Mouse (Mus musculus) heart, embryonic 15.5 days (tissue): ENCODE data around the gene Vmp1. TPM values are rescaled to one million over a fixed set of nuclear protein-coding genes. Genes with fewer than 3 reads are reported as not detected.

Source experiments
- ATAC-seq: fragments of 200-750 bp; cut with Nextera tagmentation; replicated peaks from 2 replicates; pipeline ENCODE4 v1.8.0; 2017; ENCODE audit warnings: low read depth, moderate TSS enrichment; ENCODE audit not compliant: insufficient number of reproducible peaks, insufficient read depth, low FRiP score
- H3K27ac ChIP-seq: fragments of 300-500 bp; sonication (generic); 2 replicates; pipeline ENCODE4 v1.5.1; 2015; ENCODE audit warnings: mild to moderate bottlenecking, inconsistent platforms
- H3K27me3 ChIP-seq: fragments of 300-500 bp; sonication (generic); 2 replicates; pipeline ENCODE4 v1.6.1; 2015; ENCODE audit warnings: inconsistent platforms
- H3K36me3 ChIP-seq: fragments of 300-500 bp; sonication (generic); 2 replicates; pipeline ENCODE4 v1.6.1; 2015; ENCODE audit warnings: mild to moderate bottlenecking, inconsistent platforms
- H3K4me1 ChIP-seq: fragments of 300-500 bp; sonication (generic); replicated peaks from 2 replicates; pipeline ENCODE4 v1.6.1; 2015; ENCODE audit warnings: inconsistent platforms
- H3K4me2 ChIP-seq: fragments of 300-500 bp; sonication (generic); 2 replicates; pipeline ENCODE4 v1.6.1; 2015; ENCODE audit warnings: inconsistent platforms, mild to moderate bottlenecking, moderate library complexity
- H3K4me3 ChIP-seq: fragments of 300-500 bp; sonication (generic); 2 replicates; pipeline ENCODE4 v1.5.1; 2015; ENCODE audit warnings: mild to moderate bottlenecking, inconsistent platforms
- H3K9ac ChIP-seq: fragments of 300-500 bp; sonication (generic); 2 replicates; pipeline ENCODE4 v1.6.1; 2015; ENCODE audit warnings: mild to moderate bottlenecking, inconsistent platforms
- H3K9me3 ChIP-seq: fragments of 300-500 bp; sonication (generic); replicated peaks from 2 replicates; pipeline ENCODE4 v1.6.1; 2016; ENCODE audit warnings: inconsistent platforms
- WGBS: fragments of 180-500 bp; shearing (Covaris S2); methylation state at CpG from one replicate; pipeline ENCODE4 v1.1.7; 2015; ENCODE audit warnings: mixed read lengths; 5-methylcytosine and 5-hydroxymethylcytosine counted together
- microRNA counts: library from miRNA; unstranded; fragments of <30 nt; microRNA quantifications from one replicate; lab custom pipeline; 2016
- microRNA-seq: library from miRNA; unstranded; fragments of <30 nt; microRNA quantifications from one replicate; pipeline ENCODE4, GENCODE M21; 2016
- polyA plus RNA-seq: library from polyadenylated mRNA; unstranded; fragments of >200 nt; fragmentation: Nextera tagmentation; extraction: Ambion mirVana; gene quantifications from 2 replicates; pipeline ENCODE4 v1.2.1, GENCODE M21; 2015

The Vmp1 gene
- polyA plus RNA-seq, 1 experiment from 2014 or later: 74.3 TPM

- Histone ChIP-seq H3K4me3 (peak overlapping the region; percentile 84), H3K4me1 (peaks cover 29% of the 10 kb centered on the region), H3K27ac (peak overlapping the region; percentile 85), H3K9me3 (no peaks in the 10 kb centered on the region), H3K4me2 (peak overlapping the region; percentile 65), H3K27me3 (no peaks in the 10 kb centered on the region), H3K9ac (peak overlapping the region; percentile 93), H3K36me3 (peaks cover 2% of the 10 kb centered on the region)
- under 1% methylated on average over 50 of the region's 50 CpGs for WGBS
- ATAC-seq: peak; percentile 61
These were observed 139.5 kb downstream of the Vmp1 start for GRCm38 (mm10) chr11:86543960-86544638.

- no peak for ATAC-seq
- Histone ChIP-seq H3K9ac (peak overlapping the region; percentile 6), H3K9me3 (no peaks in the 10 kb centered on the region), H3K27me3 (no peaks in the 10 kb centered on the region), H3K4me2 (peak overlapping the region; percentile 65), H3K4me3 (peak overlapping the region; percentile 84; the same call in 1 of the 2 replicates), H3K4me1 (peaks cover 26% of the 10 kb centered on the region), H3K36me3 (no peaks in the 10 kb centered on the region), H3K27ac (peak overlapping the region; percentile 39; the same call in 1 of the 2 replicates)
- 70% methylated on average over 1 of the region's 1 CpGs for WGBS
These were observed 140.8 kb downstream of the Vmp1 start for GRCm38 (mm10) chr11:86542851-86543250.

GRCm38 (mm10) chr11:86540476-86540845 lies 143.2 kb downstream of the Vmp1 start:
- H3K4me3 ChIP-seq: no peak overlapping the region
- no peak overlapping the region for H3K9ac ChIP-seq
- no peak overlapping the region for H3K27ac ChIP-seq
- no peaks in the 10 kb centered on the region for H3K9me3 ChIP-seq
- peaks cover 18% of the 10 kb centered on the region for H3K4me1 ChIP-seq
- no peaks in the 10 kb centered on the region for H3K36me3 ChIP-seq
- no peak for ATAC-seq
- 86% methylated on average over 2 of the region's 2 CpGs for WGBS
- H3K4me2 ChIP-seq: no peak overlapping the region
- H3K27me3 ChIP-seq: no peaks in the 10 kb centered on the region

GRCm38 (mm10) chr11:86539716-86540475 lies 143.7 kb downstream of the Vmp1 start:
- Histone ChIP-seq H3K36me3 (no peaks in the 10 kb centered on the region), H3K27ac (no peak overlapping the region), H3K4me2 (no peak overlapping the region), H3K27me3 (no peaks in the 10 kb centered on the region), H3K9ac (no peak overlapping the region), H3K4me3 (no peak overlapping the region), H3K9me3 (no peaks in the 10 kb centered on the region), H3K4me1 (peaks cover 18% of the 10 kb centered on the region)
- WGBS: 76% methylated on average over 6 of the region's 6 CpGs
- ATAC-seq: no peak

- Histone ChIP-seq H3K4me3 (no peak overlapping the region), H3K4me2 (no peak overlapping the region), H3K27me3 (no peaks in the 10 kb centered on the region), H3K4me1 (peaks cover 18% of the 10 kb centered on the region), H3K9ac (no peak overlapping the region), H3K36me3 (peaks cover 4% of the 10 kb centered on the region; the same call in 1 of the 2 replicates), H3K27ac (no peak overlapping the region), H3K9me3 (no peaks in the 10 kb centered on the region)
- ATAC-seq: no peak
- 90% methylated on average over 4 of the region's 4 CpGs for WGBS
These were observed 144.8 kb downstream of the Vmp1 start for GRCm38 (mm10) chr11:86538786-86539185.

- H3K27me3 ChIP-seq: no peaks in the 10 kb centered on the region
- H3K4me1 ChIP-seq: no peaks in the 10 kb centered on the region
- no peak for ATAC-seq
- peaks cover 34% of the 10 kb centered on the region for H3K36me3 ChIP-seq
- H3K9ac ChIP-seq: no peak overlapping the region
- H3K4me3 ChIP-seq: no peak overlapping the region
- H3K27ac ChIP-seq: no peak overlapping the region
- WGBS: 88% methylated on average over 5 of the region's 5 CpGs
- H3K4me2 ChIP-seq: no peak overlapping the region
- no peaks in the 10 kb centered on the region for H3K9me3 ChIP-seq
These were observed 149.3 kb downstream of the Vmp1 start for GRCm38 (mm10) chr11:86534201-86534910.

MicroRNAs encoded within 50 kb of the gene (microRNA counts, 519-probe panel; counts per million panel counts)
- 4,109 counts per million, percentile 92 among the panel's probes with 10 or more counts for microRNA mmu-miR-21 (lab: Ali Mortazavi, UCI)

Small RNA genes lying within 50 kb of the gene (microRNA-seq; reads per million reads assigned to microRNA genes)
- gene Mir21a: 19,268 reads per million, percentile 97 among the genes with 10 or more reads in this experiment

Other genes with a start within 250 kb of the Vmp1 start
- gene Rnft1, start 199.2 kb downstream of the Vmp1 start, polyA plus RNA-seq: 41.7 and 45.0 TPM in 2 replicates
- gene Rps6kb1, start 139.0 kb downstream of the Vmp1 start, polyA plus RNA-seq: 38.4 and 44.1 TPM in 2 replicates
- gene Tubd1, start 138.8 kb downstream of the Vmp1 start, polyA plus RNA-seq: 11.7 and 13.1 TPM in 2 replicates
- 16.1 and 18.1 TPM in 2 replicates for gene Ptrh2, start 149 bp upstream of the Vmp1 start, polyA plus RNA-seq
- 103 and 118 TPM in 2 replicates for gene Cltc, start 73.7 kb upstream of the Vmp1 start, polyA plus RNA-seq
- 13.7 and 15.5 TPM in 2 replicates for gene Dhx40, start 123.9 kb upstream of the Vmp1 start, polyA plus RNA-seq